20 mouse cellular contexts compared by ENCODE assay signal in genomic region chr10:17529851-17530509, GRCm38 (mm10).
DNase-seq lines count a peak whose midpoint lies in the region; ATAC-seq and TF ChIP-seq lines count a peak whose summit lies in the region.
"Had no signal": no experiment of that assay in that cellular context is flagged by ENCODE, and none has a peak within 500 bp of the region (broad histone marks: within the 10 kb centered on the region; RNA-seq: fewer than 3 reads in every experiment).

No protein-coding gene starts in this region.

- H3K27me3 ChIP-seq in kidney, adult 2 months (replicated peaks; ENCODE audit: control insufficient read depth, insufficient read depth, low read length): no peaks in the 10 kb centered on the region
- H3K27me3 ChIP-seq in forebrain, embryonic 15.5 days: no peaks in the 10 kb centered on the region
- H3K27me3 ChIP-seq: embryonic facial prominence, embryonic 12.5 days; forebrain, embryonic 13.5 days had no signal

- H3K4me3 ChIP-seq in kidney, adult 2 months (ENCODE audit: insufficient read depth, low read depth, low read length): no peak overlapping the region
- H3K4me3 ChIP-seq in left cerebral cortex, adult 2 months: no peak overlapping the region
- no peak overlapping the region for H3K4me3 ChIP-seq in forebrain, embryonic 15.5 days
- H3K4me3 ChIP-seq: embryonic facial prominence, embryonic 10.5 days; embryonic facial prominence, embryonic 12.5 days; forebrain, embryonic 13.5 days had no signal

- no peak for TF ChIP-seq CTCF in kidney, adult 2 months (conservative IDR thresholded peaks at IDR 0.05; ENCODE audit: insufficient read depth, insufficient read length, low read depth, low read length)
- no peak for TF ChIP-seq CTCF in left cerebral cortex, adult 2 months (IDR thresholded peaks at IDR 0.05)

- peaks cover 8% of the 10 kb centered on the region for H3K4me1 ChIP-seq in kidney, adult 2 months (ENCODE audit: control insufficient read depth, insufficient read depth, low read length)
- H3K4me1 ChIP-seq in forebrain, embryonic 15.5 days: no peaks in the 10 kb centered on the region
- H3K4me1 ChIP-seq: embryonic facial prominence, embryonic 12.5 days; forebrain, embryonic 13.5 days had no signal

- no peaks in the 10 kb centered on the region for H3K36me3 ChIP-seq in kidney, adult 2 months (ENCODE audit: control insufficient read depth, insufficient read depth, low read length)
- no peaks in the 10 kb centered on the region for H3K36me3 ChIP-seq in forebrain, embryonic 15.5 days
- H3K36me3 ChIP-seq: embryonic facial prominence, embryonic 10.5 days; embryonic facial prominence, embryonic 12.5 days had no signal

- TF ChIP-seq POLR2A in kidney, adult 2 months (IDR thresholded peaks at IDR 0.05; ENCODE audit: low read depth, low read length): no peak

- DNase-seq in frontal cortex, adult 2 months (ENCODE audit: extremely low spot score in 1 of 2, low spot score in 1 of 2): peak; percentile 11 to 23
- DNase-seq in frontal cortex, postnatal 25 days (ENCODE audit: low spot score in 2 of 2): no peak
- no peak for DNase-seq in kidney, adult 2 months
- DNase-seq in kidney, postnatal 4 days: no peak
- DNase-seq in left cerebral cortex, adult 2 months (ENCODE audit: extremely low spot score in 1 of 2, low spot score in 2 of 2): no peak
- no peak for DNase-seq in left cerebral cortex, adult 8-10 months (ENCODE audit: low spot score in 2 of 2)
- DNase-seq in telencephalon, adult 2 months (ENCODE audit: low read depth, low spot score): peak; percentile 60
- DNase-seq: adrenal gland, adult 2 months; adrenal gland, postnatal 10 days; adrenal gland, postnatal 25 days; cerebellum, adult 11-12 months; cerebellum, adult 2 months; cerebellum, adult 9-10 months; cerebellum, postnatal 10 days; cerebellum, postnatal 25 days had no signal

- H3K4me2 ChIP-seq in forebrain, embryonic 15.5 days (replicated peaks): no peak overlapping the region
- H3K4me2 ChIP-seq: embryonic facial prominence, embryonic 12.5 days; forebrain, embryonic 13.5 days had no signal

- no peak for ATAC-seq in forebrain, embryonic 15.5 days (replicated peaks)
- ATAC-seq: forebrain, embryonic 13.5 days; forebrain, embryonic 16.5 days had no signal

- H3K27ac ChIP-seq in kidney, adult 2 months (ENCODE audit: insufficient read depth, low read depth, low read length): 0 out of 2 replicates have a peak overlapping the region, but pooled peaks have one; percentile 58
- H3K27ac ChIP-seq in left cerebral cortex, adult 2 months: peak overlapping the region; percentile 11; the same call in 1 of the 2 replicates
- no peak overlapping the region for H3K27ac ChIP-seq in forebrain, embryonic 15.5 days (replicated peaks)
- H3K27ac ChIP-seq: embryonic facial prominence, embryonic 10.5 days; embryonic facial prominence, embryonic 12.5 days; forebrain, embryonic 13.5 days had no signal

- no peaks in the 10 kb centered on the region for H3K9me3 ChIP-seq in forebrain, embryonic 15.5 days
- H3K9me3 ChIP-seq: embryonic facial prominence, embryonic 10.5 days; embryonic facial prominence, embryonic 12.5 days; forebrain, embryonic 13.5 days had no signal

- intact Hi-C loops in left cerebral cortex, adult 2 months (cut with DNase I): loop anchor here (1.0 to 5.0 kb wide), 2 partner anchors 35 to 192 kb away; partner anchors contain the start of gene Cited2

- no peak overlapping the region for H3K9ac ChIP-seq in forebrain, embryonic 15.5 days (replicated peaks)
- H3K9ac ChIP-seq: embryonic facial prominence, embryonic 12.5 days; forebrain, embryonic 13.5 days had no signal

- WGBS in kidney, adult 2 months: 83% methylated on average over 4 of the region's 4 CpGs
- 94% methylated on average over 4 of the region's 4 CpGs for WGBS in forebrain, embryonic 15.5 days

Comparison
In these comparisons a context has a peak if more than half of its experiments do, and no peak if none do; other contexts are left out.
1. DNase-seq: peak in frontal cortex, adult 2 months (2 of 2) and telencephalon, adult 2 months (single experiment); none in frontal cortex, postnatal 25 days (0 of 2), kidney, adult 2 months (single experiment), kidney, postnatal 4 days (0 of 2), left cerebral cortex, adult 2 months (0 of 2) and left cerebral cortex, adult 8-10 months (0 of 2).